Mouse (Mus musculus): ENCODE measurements at regions not wholly inside any gene's neighbourhood (a gene's known extent, or its start where the extent isn't known, plus 50 kb on each side); places are given as distances from the start of the nearest gene placed in this dataset.

- H3K27me3 ChIP-seq (ENCODE audit: control insufficient read depth), result no peaks in the 10 kb centered on the region
- no peak overlapping the region for H3K4me3 ChIP-seq (replicated peaks)
- TF ChIP-seq GATA1 (IDR thresholded peaks at IDR 0.05; ENCODE audit: low read length) (no peak), TAL1 (IDR thresholded peaks at IDR 0.05; ENCODE audit: low read length) (no peak)
- no peaks in the 10 kb centered on the region for H3K4me1 ChIP-seq (ENCODE audit: control insufficient read depth)
- no peaks in the 10 kb centered on the region for H3K9me3 ChIP-seq (ENCODE audit: control insufficient read depth, low read length)
- no peaks in the 10 kb centered on the region for H3K36me3 ChIP-seq (ENCODE audit: control insufficient read depth)
Measured at GRCm38 (mm10) chr5:77487837-77488827, 80.3 kb upstream of the Igfbp7 start.

- Histone ChIP-seq H3K27me3 (ENCODE audit: control insufficient read depth) (no peaks in the 10 kb centered on the region), H3K4me1 (ENCODE audit: control insufficient read depth) (no peaks in the 10 kb centered on the region), H3K36me3 (ENCODE audit: control insufficient read depth) (no peaks in the 10 kb centered on the region), H3K9me3 (ENCODE audit: control insufficient read depth, low read length) (no peaks in the 10 kb centered on the region), H3K4me3 (replicated peaks) (no peak overlapping the region)
- TF ChIP-seq TAL1 (IDR thresholded peaks at IDR 0.05; ENCODE audit: low read length) (no peak), GATA1 (IDR thresholded peaks at IDR 0.05; ENCODE audit: low read length) (no peak)
Measured at GRCm38 (mm10) chr5:77483053-77483717, 75.3 kb upstream of the Igfbp7 start.

- Histone ChIP-seq H3K4me3 (replicated peaks) (no peak overlapping the region), H3K36me3 (ENCODE audit: control insufficient read depth) (no peaks in the 10 kb centered on the region), H3K4me1 (ENCODE audit: control insufficient read depth) (no peaks in the 10 kb centered on the region), H3K9me3 (ENCODE audit: control insufficient read depth, low read length) (no peaks in the 10 kb centered on the region), H3K27me3 (ENCODE audit: control insufficient read depth) (no peaks in the 10 kb centered on the region)
- no peak for TF ChIP-seq GATA1 (IDR thresholded peaks at IDR 0.05; ENCODE audit: low read length)
- no peak for TF ChIP-seq TAL1 (IDR thresholded peaks at IDR 0.05; ENCODE audit: low read length)
Measured at GRCm38 (mm10) chr5:77481811-77482210, 74.0 kb upstream of the Igfbp7 start.

DNA sequence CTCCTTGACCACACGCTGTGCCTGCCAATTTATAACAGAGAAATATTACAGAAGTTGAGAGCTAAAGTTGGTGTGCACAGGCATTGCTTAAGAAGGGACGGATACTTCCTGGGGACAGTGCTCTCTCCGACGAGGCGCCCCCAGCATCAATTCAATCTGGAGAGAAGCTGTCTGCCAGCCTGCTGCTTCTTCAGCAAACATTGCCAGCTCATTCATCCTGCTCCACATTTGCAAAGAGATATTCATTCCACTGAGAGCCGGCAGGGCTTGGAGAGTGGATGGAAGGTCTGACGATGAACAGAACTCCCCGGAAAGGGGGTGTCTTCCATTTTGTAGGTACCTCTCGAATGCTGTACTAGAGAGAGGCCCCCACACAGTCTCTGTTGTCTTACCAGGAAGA, 70.0 kb upstream of the Igfbp7 start:
- Histone ChIP-seq H3K4me1 (ENCODE audit: control insufficient read depth) (no peaks in the 10 kb centered on the region), H3K36me3 (ENCODE audit: control insufficient read depth) (no peaks in the 10 kb centered on the region), H3K4me3 (replicated peaks) (no peak overlapping the region), H3K27me3 (ENCODE audit: control insufficient read depth) (no peaks in the 10 kb centered on the region), H3K9me3 (ENCODE audit: control insufficient read depth, low read length) (no peaks in the 10 kb centered on the region)
- no peak for TF ChIP-seq TAL1 (IDR thresholded peaks at IDR 0.05; ENCODE audit: low read length)

GRCm38 (mm10) chr5:77473896-77474486, 66.2 kb upstream of the Igfbp7 start:
- Histone ChIP-seq H3K4me1 (ENCODE audit: control insufficient read depth) (no peaks in the 10 kb centered on the region), H3K36me3 (ENCODE audit: control insufficient read depth) (no peaks in the 10 kb centered on the region), H3K27me3 (ENCODE audit: control insufficient read depth) (no peaks in the 10 kb centered on the region), H3K4me3 (replicated peaks) (no peak overlapping the region), H3K9me3 (ENCODE audit: control insufficient read depth, low read length) (no peaks in the 10 kb centered on the region)
- TF ChIP-seq GATA1 (IDR thresholded peaks at IDR 0.05; ENCODE audit: low read length), result no peak
- no peak for TF ChIP-seq TAL1 (IDR thresholded peaks at IDR 0.05; ENCODE audit: low read length)

DNA sequence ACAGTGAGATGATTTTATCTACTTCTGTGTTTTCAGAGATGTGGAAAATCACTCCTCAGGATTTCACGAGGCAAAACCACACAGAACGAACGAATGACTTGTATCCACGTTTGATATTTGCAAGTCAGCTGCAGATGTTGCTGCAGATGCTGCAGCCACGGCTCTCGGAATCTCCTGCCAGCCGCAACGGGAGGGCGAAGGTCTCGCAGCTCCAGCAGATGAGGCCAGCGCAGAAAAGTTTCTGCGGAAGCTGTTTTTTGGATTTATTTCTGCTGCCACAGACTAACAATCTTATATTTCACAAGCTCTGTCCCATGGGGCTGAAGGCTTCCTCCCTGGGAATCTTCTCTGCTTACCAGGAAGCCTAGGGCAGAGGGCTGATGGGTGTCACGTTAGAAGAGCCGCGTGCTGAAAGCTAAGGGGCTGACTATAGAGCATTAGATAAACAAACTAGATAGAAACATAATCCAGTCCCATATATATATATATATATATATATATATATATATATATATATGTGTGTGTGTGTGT, 61.5 kb upstream of the Igfbp7 start:
- Histone ChIP-seq H3K9me3 (ENCODE audit: control insufficient read depth, low read length) (no peaks in the 10 kb centered on the region), H3K27me3 (ENCODE audit: control insufficient read depth) (no peaks in the 10 kb centered on the region), H3K36me3 (ENCODE audit: control insufficient read depth) (no peaks in the 10 kb centered on the region), H3K4me3 (replicated peaks) (no peak overlapping the region), H3K4me1 (ENCODE audit: control insufficient read depth) (no peaks in the 10 kb centered on the region)
- TF ChIP-seq TAL1 (IDR thresholded peaks at IDR 0.05; ENCODE audit: low read length), result no peak
- no peak for TF ChIP-seq GATA1 (IDR thresholded peaks at IDR 0.05; ENCODE audit: low read length)

DNA sequence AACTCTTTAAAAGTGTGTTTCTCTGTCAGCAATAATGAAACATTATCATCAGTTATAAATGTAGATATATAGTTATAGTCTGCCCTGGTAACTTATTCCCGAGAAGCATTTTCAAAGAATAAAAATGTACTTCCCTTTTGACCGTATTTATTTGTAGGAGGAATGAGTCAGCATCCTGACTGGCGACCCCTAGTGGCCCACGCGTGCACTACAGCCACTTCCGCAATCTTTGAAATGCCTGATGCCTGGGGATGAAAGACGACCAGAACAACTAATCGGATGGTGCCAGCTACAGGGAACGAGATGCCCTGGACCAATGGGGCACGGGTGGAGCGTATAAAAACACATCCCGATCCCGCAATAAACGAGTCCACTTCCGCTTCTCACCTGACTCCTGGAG, 60.6 kb upstream of the Igfbp7 start:
- no peaks in the 10 kb centered on the region for H3K9me3 ChIP-seq (ENCODE audit: control insufficient read depth, low read length)
- TF ChIP-seq TAL1 (IDR thresholded peaks at IDR 0.05; ENCODE audit: low read length), result no peak
- no peak for TF ChIP-seq GATA1 (IDR thresholded peaks at IDR 0.05; ENCODE audit: low read length)
- no peaks in the 10 kb centered on the region for H3K4me1 ChIP-seq (ENCODE audit: control insufficient read depth)
- H3K36me3 ChIP-seq (ENCODE audit: control insufficient read depth), result no peaks in the 10 kb centered on the region
- no peak overlapping the region for H3K4me3 ChIP-seq (replicated peaks)
- H3K27me3 ChIP-seq (ENCODE audit: control insufficient read depth), result no peaks in the 10 kb centered on the region

- H3K4me3 ChIP-seq (replicated peaks), result no peak overlapping the region
Measured at GRCm38 (mm10) chr5:77464851-77465548, 57.2 kb upstream of the Igfbp7 start.

More at GRCm38 (mm10) chr5:77464851-77465548, 57.2 kb upstream of the Igfbp7 start:
- Histone ChIP-seq H3K36me3 (ENCODE audit: control insufficient read depth) (no peaks in the 10 kb centered on the region), H3K27me3 (ENCODE audit: control insufficient read depth) (no peaks in the 10 kb centered on the region), H3K4me1 (ENCODE audit: control insufficient read depth) (peaks cover 4% of the 10 kb centered on the region), H3K9me3 (ENCODE audit: control insufficient read depth, low read length) (no peaks in the 10 kb centered on the region)
- TF ChIP-seq GATA1 (IDR thresholded peaks at IDR 0.05; ENCODE audit: low read length), result no peak
- no peak for TF ChIP-seq TAL1 (IDR thresholded peaks at IDR 0.05; ENCODE audit: low read length)
